Mouse (Mus musculus) C2C12 (cell line): ENCODE results near the gene Supt3. TPM values are rescaled to one million over a fixed set of nuclear protein-coding genes. Genes with fewer than 3 reads are reported as not detected.

Experiments used
- H3K27me3 ChIP-seq: one replicate; pipeline ENCODE4 v1.6.1; 2011; ENCODE audit not compliant: control insufficient read depth, insufficient read depth, insufficient read length
- H3K36me3 ChIP-seq: one replicate; pipeline ENCODE4 v1.6.1; 2011; ENCODE audit not compliant: control insufficient read depth, insufficient read depth
- H3K4me3 ChIP-seq: one replicate; pipeline ENCODE4 v1.5.1; 2011; ENCODE audit warnings: mild to moderate bottlenecking, control low read depth; ENCODE audit not compliant: poor library complexity, insufficient read depth, severe bottlenecking
- H3K79me2 ChIP-seq: one replicate; pipeline ENCODE4 v1.6.1; 2011; ENCODE audit not compliant: control insufficient read depth, insufficient read depth
- H3K79me3 ChIP-seq: one replicate; pipeline ENCODE4 v1.6.1; 2011; ENCODE audit warnings: low read depth, control low read depth
- H3ac ChIP-seq: one replicate; pipeline ENCODE3; 2011; ENCODE audit warnings: low read depth; ENCODE audit not compliant: control insufficient read depth, insufficient read length
- CEBPB ChIP-seq: IDR thresholded peaks from one replicate; pipeline ENCODE4 v1.6.1; 2011; ENCODE audit warnings: low read depth, mild to moderate bottlenecking, control low read depth, moderate library complexity
- CTCF ChIP-seq: IDR thresholded peaks from one replicate; pipeline ENCODE4 v1.5.1; 2011; ENCODE audit not compliant: control insufficient read depth, insufficient read depth, insufficient read length
- FOSL1 ChIP-seq: IDR thresholded peaks from one replicate; pipeline ENCODE4 v1.8.0; 2011; ENCODE audit warnings: mild to moderate bottlenecking, low read length; ENCODE audit not compliant: poor library complexity, insufficient read depth, severe bottlenecking
- MAX ChIP-seq: IDR thresholded peaks from one replicate; pipeline ENCODE4 v1.6.1; 2011; ENCODE audit warnings: mild to moderate bottlenecking, control low read depth
- MYOD1 ChIP-seq: IDR thresholded peaks from one replicate; pipeline ENCODE4 v1.6.1; 2011; ENCODE audit warnings: low read depth; ENCODE audit not compliant: control insufficient read depth, insufficient read length
- MYOG ChIP-seq: IDR thresholded peaks from one replicate; pipeline ENCODE4 v1.6.1; 2011; ENCODE audit not compliant: control insufficient read depth, insufficient read length; ENCODE audit errors: extremely low read depth
- USF1 ChIP-seq: IDR thresholded peaks from one replicate; pipeline ENCODE4 v1.6.1; 2011; ENCODE audit warnings: low read depth, mild to moderate bottlenecking, control low read depth, moderate library complexity
- polyA plus RNA-seq: library from polyadenylated mRNA; unstranded; fragments of >200 nt; fragmentation: generic; extraction: Trizol; gene quantifications from one replicate; pipeline ENCODE4 v1.2.1, GENCODE M21; 2012; ENCODE audit warnings: missing spikeins

Gene Supt3
- polyA plus RNA-seq, 1 experiment, result 18.1 TPM

- Histone ChIP-seq H3ac (no peak overlapping the region), H3K27me3 (no peaks in the 10 kb centered on the region), H3K79me2 (no peaks in the 10 kb centered on the region), H3K4me3 (no peak overlapping the region), H3K36me3 (no peaks in the 10 kb centered on the region), H3K79me3 (no peaks in the 10 kb centered on the region)
- TF ChIP-seq MYOD1 (no peak), CEBPB (no peak), CTCF (no peak), FOSL1 (no peak), MYOG (no peak), USF1 (no peak), MAX (no peak)
These were observed 290.5 kb downstream of the Supt3 start for GRCm38 (mm10) chr17:45067441-45067840.

GRCm38 (mm10) chr17:45068321-45068720 is 291.4 kb downstream of the Supt3 start:
- H3K27me3 ChIP-seq, result no peaks in the 10 kb centered on the region
- H3ac ChIP-seq, result no peak overlapping the region
- H3K4me3 ChIP-seq, result no peak overlapping the region
- no peaks in the 10 kb centered on the region for H3K36me3 ChIP-seq
- H3K79me2 ChIP-seq, result no peaks in the 10 kb centered on the region
- TF ChIP-seq USF1 (no peak), FOSL1 (no peak), CTCF (no peak)
- no peaks in the 10 kb centered on the region for H3K79me3 ChIP-seq

- Histone ChIP-seq H3K36me3 (no peaks in the 10 kb centered on the region), H3K4me3 (no peak overlapping the region), H3K27me3 (no peaks in the 10 kb centered on the region), H3ac (no peak overlapping the region), H3K79me2 (no peaks in the 10 kb centered on the region), H3K79me3 (no peaks in the 10 kb centered on the region)
- no peak for TF ChIP-seq USF1
- TF ChIP-seq MAX, result no peak
These were observed 295.8 kb downstream of the Supt3 start for GRCm38 (mm10) chr17:45072495-45073347.

- no peak overlapping the region for H3K4me3 ChIP-seq
- TF ChIP-seq CTCF (no peak), MAX (no peak), MYOG (no peak), FOSL1 (no peak), CEBPB (no peak), USF1 (no peak), MYOD1 (no peak)
- no peaks in the 10 kb centered on the region for H3K27me3 ChIP-seq
- H3K79me2 ChIP-seq, result no peaks in the 10 kb centered on the region
- no peaks in the 10 kb centered on the region for H3K36me3 ChIP-seq
- H3K79me3 ChIP-seq, result no peaks in the 10 kb centered on the region
- no peak overlapping the region for H3ac ChIP-seq
These were observed 296.3 kb downstream of the Supt3 start for GRCm38 (mm10) chr17:45073348-45073634.

- no peaks in the 10 kb centered on the region for H3K79me2 ChIP-seq
- no peaks in the 10 kb centered on the region for H3K36me3 ChIP-seq
- no peak for TF ChIP-seq USF1
- no peak for TF ChIP-seq CEBPB
- no peak for TF ChIP-seq CTCF
- TF ChIP-seq MYOD1, result no peak
- no peak for TF ChIP-seq FOSL1
- no peak for TF ChIP-seq MYOG
- TF ChIP-seq MAX, result no peak
- H3K4me3 ChIP-seq, result no peak overlapping the region
- no peaks in the 10 kb centered on the region for H3K79me3 ChIP-seq
- H3ac ChIP-seq, result no peak overlapping the region
- H3K27me3 ChIP-seq, result no peaks in the 10 kb centered on the region
These were observed 296.8 kb downstream of the Supt3 start for GRCm38 (mm10) chr17:45073779-45074178.

- H3K4me3 ChIP-seq, result no peak overlapping the region
- no peaks in the 10 kb centered on the region for H3K79me2 ChIP-seq
- TF ChIP-seq CEBPB (no peak), MAX (no peak), CTCF (no peak), FOSL1 (no peak), MYOG (no peak), USF1 (no peak), MYOD1 (no peak)
- H3ac ChIP-seq, result no peak overlapping the region
- no peaks in the 10 kb centered on the region for H3K27me3 ChIP-seq
- H3K36me3 ChIP-seq, result no peaks in the 10 kb centered on the region
- no peaks in the 10 kb centered on the region for H3K79me3 ChIP-seq
These were observed 300.0 kb downstream of the Supt3 start for GRCm38 (mm10) chr17:45076951-45077350.
